Mouse (Mus musculus) bone marrow macrophage, adult 2 months (primary cell): ENCODE measurements around the gene BC004004. TPM values are rescaled to one million over a fixed set of nuclear protein-coding genes. Genes with fewer than 3 reads are reported as not detected.
"Not testable (repeated sequence)": the region's sequence is repeated elsewhere in the genome, so short reads cannot be mapped to it uniquely, and the experiment has no call there.

Experiments used
- H3K27ac ChIP-seq: 2 replicates; pipeline ENCODE4 v1.5.1; 2012; ENCODE audit warnings: low read depth, low read length; ENCODE audit not compliant: insufficient read depth
- H3K4me1 ChIP-seq: 2 replicates; pipeline ENCODE4 v1.6.1; 2012; ENCODE audit warnings: low read length; ENCODE audit not compliant: control insufficient read depth, insufficient read depth
- H3K4me3 ChIP-seq: 2 replicates; pipeline ENCODE4 v1.5.1; 2012; ENCODE audit warnings: mild to moderate bottlenecking, low read length, moderate library complexity; ENCODE audit not compliant: insufficient read depth
- CTCF ChIP-seq: IDR thresholded peaks from 2 replicates; pipeline ENCODE4 v1.5.1; 2012; ENCODE audit warnings: low read depth, mild to moderate bottlenecking, low read length, moderate library complexity
- POLR2A ChIP-seq: IDR thresholded peaks from 2 replicates; pipeline ENCODE4 v1.6.1; 2012; ENCODE audit warnings: mild to moderate bottlenecking, low read depth, low read length, borderline replicate concordance
- polyA plus RNA-seq: library from polyadenylated mRNA; stranded (reverse); fragments of >200 nt; gene quantifications from 2 replicates; pipeline ENCODE4 v1.2.4, GENCODE M21; 2012; ENCODE audit not compliant: missing spikeins, insufficient read depth, insufficient read length

BC004004 gene
- polyA plus RNA-seq, 1 experiment, result 105 TPM

GRCm38 (mm10) chr17:29259489-29259888, 9.1 kb upstream of the BC004004 start:
- no peak overlapping the region for H3K4me3 ChIP-seq
- TF ChIP-seq CTCF, result peak; percentile 86
- no peak for TF ChIP-seq POLR2A
- H3K27ac ChIP-seq, result no peak overlapping the region
- peaks cover 18% of the 10 kb centered on the region for H3K4me1 ChIP-seq

- Histone ChIP-seq H3K4me1 (peaks cover 26% of the 10 kb centered on the region), H3K4me3 (no peak overlapping the region), H3K27ac (no peak overlapping the region)
- TF ChIP-seq CTCF (no peak), POLR2A (no peak)
These were observed 8.1 kb upstream of the BC004004 start for GRCm38 (mm10) chr17:29260501-29260900.

GRCm38 (mm10) chr17:29261603-29262258, 6.9 kb upstream of the BC004004 start:
- Histone ChIP-seq H3K27ac (no peak overlapping the region), H3K4me3 (0 out of 2 replicates have a peak overlapping the region, but pooled peaks have one; percentile 13), H3K4me1 (peaks cover 26% of the 10 kb centered on the region)
- no peak for TF ChIP-seq POLR2A
- TF ChIP-seq CTCF, result no peak

GRCm38 (mm10) chr17:29262259-29262649, 6.3 kb upstream of the BC004004 start:
- peak overlapping the region; percentile 13; the same call in 1 of the 2 replicates for H3K4me3 ChIP-seq
- peaks cover 26% of the 10 kb centered on the region for H3K4me1 ChIP-seq
- no peak overlapping the region for H3K27ac ChIP-seq
- no peak for TF ChIP-seq CTCF
- TF ChIP-seq POLR2A, result no peak

- Histone ChIP-seq H3K4me1 (peaks cover 29% of the 10 kb centered on the region), H3K27ac (peak overlapping the region; percentile 97), H3K4me3 (peak overlapping the region; percentile 78)
- TF ChIP-seq POLR2A (no peak), CTCF (no peak)
These were observed 5.2 kb upstream of the BC004004 start for GRCm38 (mm10) chr17:29263417-29263816.

- TF ChIP-seq POLR2A (no peak), CTCF (no peak)
- Histone ChIP-seq H3K27ac (peak within 1 kb of the TSS; percentile 97), H3K4me3 (peak within 1 kb of the TSS; percentile 78), H3K4me1 (peaks cover 27% of the 10 kb centered on the region)
These were observed 4.6 kb upstream of the BC004004 start, which contains the start of gene Ppil1 for GRCm38 (mm10) chr17:29263840-29264633. Ppil1 (minus strand) TSS chr17:29264186.

- peaks cover 21% of the 10 kb centered on the region for H3K4me1 ChIP-seq
- peak overlapping the region; percentile 97 for H3K27ac ChIP-seq
- peak overlapping the region; percentile 78 for H3K4me3 ChIP-seq
- TF ChIP-seq POLR2A, result no peak
- no peak for TF ChIP-seq CTCF
These were observed 3.8 kb upstream of the BC004004 start for GRCm38 (mm10) chr17:29264760-29265159.

GRCm38 (mm10) chr17:29267040-29267439, 1.5 kb upstream of the BC004004 start:
- not testable (repeated sequence) for H3K4me3 ChIP-seq, H3K27ac ChIP-seq
- H3K4me1 ChIP-seq, result peaks cover 25% of the 10 kb centered on the region

GRCm38 (mm10) chr17:29267931-29268681, 482 bp upstream of the BC004004 start:
- Histone ChIP-seq H3K4me1 (peaks cover 25% of the 10 kb centered on the region), H3K4me3 (peak overlapping the region; percentile 10; the same call in 1 of the 2 replicates), H3K27ac (peak overlapping the region; percentile 42)
- TF ChIP-seq POLR2A (no peak), CTCF (no peak)

- TF ChIP-seq CTCF (no peak), POLR2A (no peak)
- Histone ChIP-seq H3K4me3 (peak overlapping the region; percentile 87), H3K4me1 (peaks cover 23% of the 10 kb centered on the region), H3K27ac (peak overlapping the region; percentile 65)
These were observed 740 bp downstream of the BC004004 start for GRCm38 (mm10) chr17:29269349-29269706.
